Mouse (Mus musculus): ENCODE measurements around the gene Pcmt1. TPM values are rescaled to one million over a fixed set of nuclear protein-coding genes. Genes with fewer than 3 reads are reported as not detected.
A peak's percentile ranks its signal among the peaks of the same experiment; 100 is the strongest.

The Pcmt1 gene
- polyA plus RNA-seq, 1 experiment from 2014 or later: 94.2 TPM

GRCm38 (mm10) chr10:7598177-7598576 lies 82.8 kb downstream of the Pcmt1 start:
- Histone ChIP-seq H3K27me3 (ENCODE audit: insufficient read depth, low read length) (no peaks in the 10 kb centered on the region), H3K36me3 (ENCODE audit: insufficient read depth, low read length) (no peaks in the 10 kb centered on the region), H3K4me2 (ENCODE audit: low read length) (no peak overlapping the region), H3K9me3 (replicated peaks; ENCODE audit: low read length) (no peaks in the 10 kb centered on the region), H3K4me1 (replicated peaks; ENCODE audit: insufficient read depth, low read length) (no peaks in the 10 kb centered on the region), H3K9ac (ENCODE audit: low read depth, low read length) (no peak overlapping the region), H3K27ac (no peak overlapping the region), H3K4me3 (replicated peaks; ENCODE audit: low read depth, low read length) (no peak overlapping the region)
- TF ChIP-seq CTCF (IDR thresholded peaks at IDR 0.05; ENCODE audit: low read depth): no peak
- no peak for DNase-seq (ENCODE audit: low spot score)
- 85% methylated on average over 7 of the region's 7 CpGs for WGBS
- ATAC-seq (replicated peaks; ENCODE audit: low FRiP score, low read depth): no peak

- H3K4me3 ChIP-seq (replicated peaks; ENCODE audit: low read depth, low read length): no peak overlapping the region
- no peak for ATAC-seq (replicated peaks; ENCODE audit: low FRiP score, low read depth)
- no peak for DNase-seq (ENCODE audit: low spot score)
- no peak for TF ChIP-seq CTCF (IDR thresholded peaks at IDR 0.05; ENCODE audit: low read depth)
- H3K9ac ChIP-seq (ENCODE audit: low read depth, low read length): no peak overlapping the region
- no peak overlapping the region for H3K27ac ChIP-seq
- H3K4me1 ChIP-seq (replicated peaks; ENCODE audit: insufficient read depth, low read length): no peaks in the 10 kb centered on the region
- H3K4me2 ChIP-seq (ENCODE audit: low read length): no peak overlapping the region
- H3K36me3 ChIP-seq (ENCODE audit: insufficient read depth, low read length): no peaks in the 10 kb centered on the region
- no peaks in the 10 kb centered on the region for H3K9me3 ChIP-seq (replicated peaks; ENCODE audit: low read length)
- H3K27me3 ChIP-seq (ENCODE audit: insufficient read depth, low read length): peaks cover 5% of the 10 kb centered on the region; the same call in 1 of the 2 replicates
- WGBS: 68% methylated on average over 1 of the region's 1 CpGs
Measured at GRCm38 (mm10) chr10:7596251-7596650, 84.7 kb downstream of the Pcmt1 start.

GRCm38 (mm10) chr10:7594797-7595196 lies 86.1 kb downstream of the Pcmt1 start:
- WGBS: 54% methylated on average over 7 of the region's 7 CpGs

GRCm38 (mm10) chr10:7590792-7591191 lies 90.1 kb downstream of the Pcmt1 start:
- no peak for DNase-seq (ENCODE audit: low spot score)
- Histone ChIP-seq H3K27me3 (ENCODE audit: insufficient read depth, low read length) (peaks cover 6% of the 10 kb centered on the region; the same call in 1 of the 2 replicates), H3K9ac (ENCODE audit: low read depth, low read length) (no peak overlapping the region), H3K9me3 (replicated peaks; ENCODE audit: low read length) (no peaks in the 10 kb centered on the region), H3K4me2 (ENCODE audit: low read length) (peak overlapping the region; percentile 99), H3K4me1 (replicated peaks; ENCODE audit: insufficient read depth, low read length) (peaks cover 6% of the 10 kb centered on the region), H3K4me3 (replicated peaks; ENCODE audit: low read depth, low read length) (0 out of 2 replicates have a peak overlapping the region, but pooled peaks have one; percentile 61), H3K27ac (no peak overlapping the region), H3K36me3 (ENCODE audit: insufficient read depth, low read length) (no peaks in the 10 kb centered on the region)
- TF ChIP-seq CTCF (IDR thresholded peaks at IDR 0.05; ENCODE audit: low read depth): no peak
- ATAC-seq (replicated peaks; ENCODE audit: low FRiP score, low read depth): no peak
- WGBS: 8% methylated on average over 8 of the region's 8 CpGs

More at GRCm38 (mm10) chr10:7594797-7595196, 86.1 kb downstream of the Pcmt1 start:
- ATAC-seq (replicated peaks; ENCODE audit: low FRiP score, low read depth): no peak
- H3K4me2 ChIP-seq (ENCODE audit: low read length): no peak overlapping the region
- peaks cover 6% of the 10 kb centered on the region; the same call in 1 of the 2 replicates for H3K27me3 ChIP-seq (ENCODE audit: insufficient read depth, low read length)
- no peaks in the 10 kb centered on the region for H3K9me3 ChIP-seq (replicated peaks; ENCODE audit: low read length)
- H3K4me1 ChIP-seq (replicated peaks; ENCODE audit: insufficient read depth, low read length): peaks cover 6% of the 10 kb centered on the region
- TF ChIP-seq CTCF (IDR thresholded peaks at IDR 0.05; ENCODE audit: low read depth): no peak
- H3K4me3 ChIP-seq (replicated peaks; ENCODE audit: low read depth, low read length): no peak overlapping the region
- no peaks in the 10 kb centered on the region for H3K36me3 ChIP-seq (ENCODE audit: insufficient read depth, low read length)
- H3K27ac ChIP-seq: no peak overlapping the region
- H3K9ac ChIP-seq (ENCODE audit: low read depth, low read length): no peak overlapping the region
- DNase-seq (ENCODE audit: low spot score): no peak

GRCm38 (mm10) chr10:7590234-7590689 lies 90.7 kb downstream of the Pcmt1 start:
- peak; percentile 29 for ATAC-seq (replicated peaks; ENCODE audit: low FRiP score, low read depth)
- Histone ChIP-seq H3K9ac (ENCODE audit: low read depth, low read length) (peak overlapping the region; percentile 37; the same call in 1 of the 2 replicates), H3K27ac (no peak overlapping the region)

GRCm38 (mm10) chr10:7589592-7590233 lies 91.2 kb downstream of the Pcmt1 start, which contains the start of gene Lrp11:
TSS of gene Lrp11 (plus strand) at chr10:7589800.
- H3K36me3 ChIP-seq (ENCODE audit: insufficient read depth, low read length): no peaks in the 10 kb centered on the region
- peak within 1 kb of the TSS; percentile 99 for H3K4me2 ChIP-seq (ENCODE audit: low read length)
- H3K27me3 ChIP-seq (ENCODE audit: insufficient read depth, low read length): peaks cover 6% of the 10 kb centered on the region; the same call in 1 of the 2 replicates
- peak; percentile 95 for ATAC-seq (replicated peaks; ENCODE audit: low FRiP score, low read depth)
- H3K9ac ChIP-seq (ENCODE audit: low read depth, low read length): peak within 1 kb of the TSS; percentile 37; the same call in 1 of the 2 replicates
- H3K27ac ChIP-seq: no peak within 1 kb of the TSS
- no peak; the same call in 1 of the 2 replicates for TF ChIP-seq CTCF (IDR thresholded peaks at IDR 0.05; ENCODE audit: low read depth)
- H3K4me3 ChIP-seq (replicated peaks; ENCODE audit: low read depth, low read length): peak within 1 kb of the TSS; percentile 61
- peak; percentile 93 for DNase-seq (ENCODE audit: low spot score)
- no peaks in the 10 kb centered on the region for H3K9me3 ChIP-seq (replicated peaks; ENCODE audit: low read length)
- H3K4me1 ChIP-seq (replicated peaks; ENCODE audit: insufficient read depth, low read length): peaks cover 6% of the 10 kb centered on the region
- under 1% methylated on average over 61 of the region's 76 CpGs for WGBS

More at GRCm38 (mm10) chr10:7590234-7590689, 90.7 kb downstream of the Pcmt1 start:
- TF ChIP-seq CTCF (IDR thresholded peaks at IDR 0.05; ENCODE audit: low read depth): no peak
- H3K36me3 ChIP-seq (ENCODE audit: insufficient read depth, low read length): no peaks in the 10 kb centered on the region
- H3K4me3 ChIP-seq (replicated peaks; ENCODE audit: low read depth, low read length): peak overlapping the region; percentile 61
- H3K4me1 ChIP-seq (replicated peaks; ENCODE audit: insufficient read depth, low read length): peaks cover 6% of the 10 kb centered on the region
- peak overlapping the region; percentile 99 for H3K4me2 ChIP-seq (ENCODE audit: low read length)
- no peaks in the 10 kb centered on the region for H3K9me3 ChIP-seq (replicated peaks; ENCODE audit: low read length)
- under 1% methylated on average over 54 of the region's 54 CpGs for WGBS
- no peak for DNase-seq (ENCODE audit: low spot score)
- H3K27me3 ChIP-seq (ENCODE audit: insufficient read depth, low read length): peaks cover 6% of the 10 kb centered on the region; the same call in 1 of the 2 replicates

Measured in kidney, postnatal 0 days (tissue).